Mouse (Mus musculus) activated CD4-positive, CD25-positive, alpha-beta regulatory T cell, adult 9 weeks (primary cell): ENCODE results near the gene Sult1c2. TPM values are rescaled to one million over a fixed set of nuclear protein-coding genes. Genes with fewer than 3 reads are reported as not detected.

ENCODE experiments used
- polyA plus RNA-seq: library from polyadenylated mRNA; unstranded; fragments of 100-300 nt; shearing (Covaris generic); gene quantifications from one replicate; pipeline ENCODE4 v1.2.1, GENCODE M21; 2017

The Sult1c2 gene
- not detected for polyA plus RNA-seq

GRCm38 (mm10) chr17:53846206-53846605 is at the start of gene Sult1c2:
Gene Sult1c2 (minus strand): TSS chr17:53846339.

Other genes with a start within 250 kb of the Sult1c2 start
- 4.9 TPM for gene Sgo1, start 157.0 kb downstream of the Sult1c2 start, polyA plus RNA-seq
- gene Sult1c1, start 144.3 kb upstream of the Sult1c2 start, polyA plus RNA-seq: not detected